Comparison of ENCODE assay signal across 8 mouse cellular contexts in genomic region chr8:119755238-119756146, GRCm38 (mm10). TPM values are rescaled to one million over a fixed set of nuclear protein-coding genes. Genes with fewer than 3 reads are reported as not detected.
DNase-seq lines count a peak whose midpoint lies in the region; ATAC-seq and TF ChIP-seq lines count a peak whose summit lies in the region.

No protein-coding gene starts in this region.

- TF ChIP-seq CTCF in bone marrow macrophage, adult 2 months (IDR thresholded peaks at IDR 0.05; ENCODE audit: low read depth, low read length) = no peak
- TF ChIP-seq CTCF in liver, embryonic 14.5 days (IDR thresholded peaks at IDR 0.05; ENCODE audit: low read depth) = no peak

- 21% methylated on average over 28 of the region's 28 CpGs for WGBS in hindbrain, embryonic 16.5 days
- 17% methylated on average over 28 of the region's 28 CpGs for WGBS in liver, embryonic 14.5 days (ENCODE audit: insufficient replicate concordance)
- 19% methylated on average over 28 of the region's 28 CpGs for WGBS in neural tube, embryonic 14.5 days

- H3K27me3 ChIP-seq in hindbrain, embryonic 16.5 days (replicated peaks; ENCODE audit: control insufficient read depth, insufficient read depth, low read length) = no peaks in the 10 kb centered on the region
- H3K27me3 ChIP-seq in liver, embryonic 14.5 days (ENCODE audit: control insufficient read depth, insufficient read depth, low read length) = no peaks in the 10 kb centered on the region
- no peaks in the 10 kb centered on the region for H3K27me3 ChIP-seq in neural tube, embryonic 14.5 days (ENCODE audit: control insufficient read depth, insufficient read depth, low read length)

- H3K4me3 ChIP-seq in bone marrow macrophage, adult 2 months (ENCODE audit: insufficient read depth, low read length) = peak overlapping the region; percentile 50
- peak overlapping the region; percentile 7 for H3K4me3 ChIP-seq in hindbrain, embryonic 16.5 days (ENCODE audit: low read length)
- peak overlapping the region in 1 of 2 experiments; percentile 17; a peak in 2 of 4 replicates for H3K4me3 ChIP-seq in liver, embryonic 14.5 days (ENCODE audit: insufficient read depth in 1 of 2, low read depth in 2 of 2, low read length in 2 of 2)
- no peak overlapping the region for H3K4me3 ChIP-seq in neural tube, embryonic 14.5 days (ENCODE audit: low read depth, low read length)

- TF ChIP-seq POLR2A in bone marrow macrophage, adult 2 months (IDR thresholded peaks at IDR 0.05; ENCODE audit: borderline replicate concordance, low read depth, low read length) = no peak

- H3K9ac ChIP-seq in hindbrain, embryonic 16.5 days (ENCODE audit: low read depth, low read length) = peak overlapping the region; percentile 27
- no peak overlapping the region for H3K9ac ChIP-seq in liver, embryonic 14.5 days (replicated peaks)
- no peak overlapping the region for H3K9ac ChIP-seq in neural tube, embryonic 14.5 days (replicated peaks; ENCODE audit: low read depth, low read length)

- ATAC-seq in hindbrain, embryonic 16.5 days = peak; percentile 64
- ATAC-seq in liver, embryonic 14.5 days (ENCODE audit: insufficient read depth) = peak; percentile 47
- peak; percentile 34; the same call in 1 of the 2 replicates for ATAC-seq in neural tube, embryonic 14.5 days (ENCODE audit: low read depth)

- H3K36me3 ChIP-seq in hindbrain, embryonic 16.5 days (ENCODE audit: control insufficient read depth, insufficient read depth, low read length) = no peaks in the 10 kb centered on the region
- no peaks in the 10 kb centered on the region for H3K36me3 ChIP-seq in liver, embryonic 14.5 days (replicated peaks; ENCODE audit: control insufficient read depth, insufficient read depth, low read depth)
- H3K36me3 ChIP-seq in neural tube, embryonic 14.5 days (ENCODE audit: control insufficient read depth, insufficient read depth, low read length) = no peaks in the 10 kb centered on the region

- no peak overlapping the region for H3K27ac ChIP-seq in bone marrow macrophage, adult 2 months (ENCODE audit: insufficient read depth, low read depth, low read length)
- H3K27ac ChIP-seq in hindbrain, embryonic 16.5 days (ENCODE audit: low read depth, low read length) = no peak overlapping the region
- H3K27ac ChIP-seq in liver, embryonic 14.5 days = no peak overlapping the region
- H3K27ac ChIP-seq in neural tube, embryonic 14.5 days (ENCODE audit: low read depth, low read length) = no peak overlapping the region

- H3K4me1 ChIP-seq in bone marrow macrophage, adult 2 months (ENCODE audit: control insufficient read depth, insufficient read depth, low read length) = no peaks in the 10 kb centered on the region
- H3K4me1 ChIP-seq in hindbrain, embryonic 16.5 days (ENCODE audit: control insufficient read depth, insufficient read depth, low read depth, low read length) = peaks cover 10% of the 10 kb centered on the region
- H3K4me1 ChIP-seq in liver, embryonic 14.5 days (replicated peaks; ENCODE audit: control insufficient read depth in 2 of 2, insufficient read depth in 2 of 2, low read length in 1 of 2) = no peaks in the 10 kb centered on the region
- H3K4me1 ChIP-seq in neural tube, embryonic 14.5 days (ENCODE audit: control insufficient read depth, insufficient read depth, low read length) = no peaks in the 10 kb centered on the region

- TF ChIP-seq EP300 in liver, embryonic 14.5 days (IDR thresholded peaks at IDR 0.05; ENCODE audit: low read depth) = no peak

- peak; percentile 36 for DNase-seq in CD4-positive helper T cell, adult 2 months (ENCODE audit: low read depth, low spot score)
- no peak for DNase-seq in liver, embryonic 14.5 days (ENCODE audit: low read depth in 3 of 3, low spot score in 3 of 3)
- no peak for DNase-seq in gastrocnemius, postnatal 14 days
- no peak for DNase-seq in cerebellum, adult 9-11 months
- DNase-seq in heart, postnatal 14 days = no peak

- intact Hi-C loops in gastrocnemius, postnatal 14 days (cut with DNase I; ENCODE audit: low total_unique reads) = no loop called here
- intact Hi-C loops in heart, postnatal 14 days (cut with DNase I) = no loop called here

- peak overlapping the region; percentile 51 for H3K4me2 ChIP-seq in hindbrain, embryonic 16.5 days (ENCODE audit: low read length)
- peak overlapping the region; percentile 50 for H3K4me2 ChIP-seq in liver, embryonic 14.5 days (ENCODE audit: low read depth)
- peak overlapping the region; percentile 30 for H3K4me2 ChIP-seq in neural tube, embryonic 14.5 days (ENCODE audit: low read depth, low read length)

- no peaks in the 10 kb centered on the region for H3K9me3 ChIP-seq in hindbrain, embryonic 16.5 days (ENCODE audit: control insufficient read depth, low read length)
- no peaks in the 10 kb centered on the region for H3K9me3 ChIP-seq in liver, embryonic 14.5 days (ENCODE audit: control insufficient read depth, low read length)
- H3K9me3 ChIP-seq in neural tube, embryonic 14.5 days (ENCODE audit: control insufficient read depth, low read length) = no peaks in the 10 kb centered on the region

RNA-seq across cellular contexts. Expression of gene Tldc1, which starts 22.7 kb away (rescaled TPM):
- polyA plus RNA-seq in bone marrow macrophage, adult 2 months (2012; ENCODE audit: insufficient read depth, insufficient read length, missing spikeins) = 5.4 and 6.5 TPM in 2 replicates
- polyA plus RNA-seq in hindbrain, embryonic 16.5 days (2015; fragmentation: Nextera tagmentation; extraction: Ambion mirVana) = 11.4 and 13.4 TPM in 2 replicates
- polyA plus RNA-seq in liver, embryonic 14.5 days (2012; rRNA removed) = 2.7 and 2.8 TPM in 2 replicates
- polyA plus RNA-seq in liver, embryonic 14.5 days (2014; fragmentation: Nextera tagmentation; extraction: Ambion mirVana) = 1.3 and 2.0 TPM in 2 replicates
- polyA plus RNA-seq in neural tube, embryonic 14.5 days (2014; fragmentation: Nextera tagmentation; extraction: Ambion mirVana) = 8.1 and 8.9 TPM in 2 replicates
- total RNA-seq in gastrocnemius, postnatal 14 days (2021) = 1 to 10 TPM; 4.1 to 4.3 TPM
- 10 to 100 TPM; 11.6 to 14.6 TPM for total RNA-seq in heart, postnatal 14 days (2021)

RNA-seq across cellular contexts. Expression of gene Atp2c2, which starts 55.7 kb away (rescaled TPM):
- polyA plus RNA-seq in bone marrow macrophage, adult 2 months (2012; ENCODE audit: insufficient read depth, insufficient read length, missing spikeins) = not detected in 2 replicates
- 0.49 and 0.75 TPM in 2 replicates for polyA plus RNA-seq in hindbrain, embryonic 16.5 days (2015; fragmentation: Nextera tagmentation; extraction: Ambion mirVana)
- 0.08 and 0.11 TPM in 2 replicates for polyA plus RNA-seq in liver, embryonic 14.5 days (2012; rRNA removed)
- polyA plus RNA-seq in liver, embryonic 14.5 days (2014; fragmentation: Nextera tagmentation; extraction: Ambion mirVana) = 0.08 and 0.10 TPM in 2 replicates
- polyA plus RNA-seq in neural tube, embryonic 14.5 days (2014; fragmentation: Nextera tagmentation; extraction: Ambion mirVana) = 0.08 and 0.10 TPM in 2 replicates
- total RNA-seq in gastrocnemius, postnatal 14 days (2021) = under 1 TPM in 1 of 2 experiments, not detected in 1; 0.12 TPM
- under 1 TPM; 0.17 TPM for total RNA-seq in heart, postnatal 14 days (2021)
